Mouse (Mus musculus): ENCODE results near the gene Vps37b. TPM values are rescaled to one million over a fixed set of nuclear protein-coding genes. Genes with fewer than 3 reads are reported as not detected.

Gene Vps37b
- polyA plus RNA-seq, 1 experiment: 39.3 TPM

DNA sequence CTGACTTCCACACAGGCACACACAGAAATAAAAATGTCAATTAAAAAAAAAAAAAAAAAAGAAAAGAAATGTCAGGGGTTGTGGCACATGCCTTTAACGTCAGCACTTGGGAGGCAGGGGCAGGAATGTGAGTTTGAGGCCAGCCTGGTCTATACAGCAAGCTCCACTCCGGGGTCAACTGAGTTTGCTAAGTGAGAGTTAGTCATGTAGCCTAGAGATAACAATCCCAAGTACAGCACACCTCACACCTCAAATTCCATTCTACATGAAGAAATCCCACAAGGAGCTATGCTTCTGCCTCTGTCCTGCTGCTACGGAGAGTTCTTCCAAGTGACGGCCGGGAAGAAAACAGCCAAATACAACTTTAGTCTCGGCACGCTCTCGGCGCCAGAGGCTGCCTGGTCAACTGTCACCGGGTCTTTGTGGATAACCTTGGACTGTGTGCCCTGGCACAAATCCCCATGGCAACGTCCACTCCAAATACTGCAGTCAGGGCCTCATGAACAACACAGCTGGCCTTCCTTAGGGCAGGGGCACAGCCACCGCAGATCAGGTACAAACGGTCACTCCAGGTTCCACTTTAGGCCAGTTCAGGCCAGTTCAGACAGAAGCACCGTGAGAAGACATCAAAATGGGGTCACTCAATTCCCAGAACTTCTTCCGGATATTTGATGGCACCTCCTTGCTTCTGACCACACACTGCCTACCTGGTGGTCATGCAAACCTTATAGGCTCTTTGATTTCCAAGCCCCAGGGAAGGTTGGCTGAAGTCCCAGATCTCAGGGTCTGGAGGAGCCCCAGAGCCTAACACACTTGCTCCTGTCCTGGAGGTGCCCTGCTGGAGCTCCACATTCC lies 6.3 kb downstream of the Vps37b start:
- TF ChIP-seq CTCF (IDR thresholded peaks at IDR 0.05; ENCODE audit: insufficient read depth, low read length): no peak
- no peak for TF ChIP-seq POLR2A (IDR thresholded peaks at IDR 0.05; ENCODE audit: borderline replicate concordance, extremely low read depth, low read depth, low read length)
- DNase-seq: no peak
- peaks cover 25% of the 10 kb centered on the region for H3K4me1 ChIP-seq (ENCODE audit: control insufficient read depth, insufficient read depth, low read length)
- WGBS: 54% methylated on average over 15 of the region's 15 CpGs
- H3K4me3 ChIP-seq (replicated peaks; ENCODE audit: extremely low read depth, low read depth, low read length): no peak overlapping the region

DNA sequence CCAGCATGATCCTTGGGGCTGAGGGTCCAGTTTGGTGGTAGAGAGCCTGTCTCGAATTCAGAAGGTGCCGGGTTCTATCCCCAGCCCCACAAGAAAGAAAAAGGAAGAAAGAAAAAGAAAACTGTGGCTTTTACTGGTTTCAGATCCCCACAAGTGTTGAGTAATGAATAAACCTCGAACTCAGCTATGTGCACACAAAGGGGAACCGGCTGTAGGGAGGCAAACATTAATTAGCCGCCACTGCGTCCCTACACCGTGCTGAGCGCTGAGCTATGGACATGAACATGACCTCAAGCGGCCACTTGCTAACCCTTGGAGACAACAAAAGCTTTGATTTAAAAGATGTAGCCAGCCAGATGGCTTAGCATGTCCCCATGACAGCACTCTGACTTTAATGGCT lies 6.9 kb downstream of the Vps37b start:
- H3K4me3 ChIP-seq (replicated peaks; ENCODE audit: extremely low read depth, low read depth, low read length): no peak overlapping the region
- no peak for TF ChIP-seq CTCF (IDR thresholded peaks at IDR 0.05; ENCODE audit: insufficient read depth, low read length)
- TF ChIP-seq POLR2A (IDR thresholded peaks at IDR 0.05; ENCODE audit: borderline replicate concordance, extremely low read depth, low read depth, low read length): no peak
- no peak for DNase-seq
- H3K4me1 ChIP-seq (ENCODE audit: control insufficient read depth, insufficient read depth, low read length): peaks cover 31% of the 10 kb centered on the region
- WGBS: 59% methylated on average over 9 of the region's 9 CpGs

DNA sequence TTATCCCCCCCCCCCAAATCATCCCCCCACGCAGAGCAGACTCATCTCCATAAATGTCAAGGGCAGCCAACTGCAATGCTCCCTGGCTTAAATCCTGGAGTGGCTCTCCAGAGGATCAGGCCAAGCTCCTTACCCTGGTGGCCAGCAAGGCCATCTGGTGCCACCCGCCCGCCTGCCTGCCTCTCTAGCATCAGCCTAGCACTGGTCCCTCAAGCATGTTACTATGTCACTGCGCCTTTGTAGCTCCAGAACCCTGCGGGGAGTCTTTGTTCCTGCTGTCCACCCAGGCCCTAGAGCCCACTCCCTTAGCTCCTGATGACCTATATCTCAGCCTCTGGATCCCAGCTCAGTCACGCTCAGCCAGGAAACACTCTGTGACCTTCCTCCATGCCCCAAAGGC lies 7.4 kb downstream of the Vps37b start:
- Histone ChIP-seq H3K4me1 (ENCODE audit: control insufficient read depth, insufficient read depth, low read length) (peaks cover 35% of the 10 kb centered on the region), H3K4me3 (replicated peaks; ENCODE audit: extremely low read depth, low read depth, low read length) (no peak overlapping the region)
- WGBS: 66% methylated on average over 6 of the region's 6 CpGs
- DNase-seq: no peak
- TF ChIP-seq POLR2A (IDR thresholded peaks at IDR 0.05; ENCODE audit: borderline replicate concordance, extremely low read depth, low read depth, low read length): no peak
- no peak for TF ChIP-seq CTCF (IDR thresholded peaks at IDR 0.05; ENCODE audit: insufficient read depth, low read length)

DNA sequence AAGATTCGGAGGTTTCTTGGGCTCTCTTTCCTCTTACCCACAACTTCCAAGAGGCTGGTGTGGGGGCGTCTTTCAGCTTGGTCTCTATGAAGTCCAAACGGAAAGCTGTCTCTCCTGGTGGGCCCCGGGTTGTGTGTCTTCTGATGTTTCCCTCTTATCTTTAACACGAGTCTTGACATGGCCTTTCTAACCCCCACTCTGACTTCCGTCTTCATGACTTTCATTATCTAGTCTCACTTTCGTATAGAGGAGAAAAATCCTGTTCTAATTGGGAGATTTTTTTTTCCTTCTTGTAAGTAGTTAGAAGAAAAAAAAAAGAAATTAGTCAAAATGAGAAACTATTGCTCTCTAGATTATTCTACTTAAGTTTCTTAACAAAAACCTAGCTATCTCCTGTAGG lies 9.7 kb downstream of the Vps37b start:
- H3K4me1 ChIP-seq (ENCODE audit: control insufficient read depth, insufficient read depth, low read length): peaks cover 40% of the 10 kb centered on the region
- DNase-seq: no peak
- H3K4me3 ChIP-seq (replicated peaks; ENCODE audit: extremely low read depth, low read depth, low read length): no peak overlapping the region
- TF ChIP-seq POLR2A (IDR thresholded peaks at IDR 0.05; ENCODE audit: borderline replicate concordance, extremely low read depth, low read depth, low read length): no peak
- no peak for TF ChIP-seq CTCF (IDR thresholded peaks at IDR 0.05; ENCODE audit: insufficient read depth, low read length)
- WGBS: 57% methylated on average over 7 of the region's 7 CpGs

DNA sequence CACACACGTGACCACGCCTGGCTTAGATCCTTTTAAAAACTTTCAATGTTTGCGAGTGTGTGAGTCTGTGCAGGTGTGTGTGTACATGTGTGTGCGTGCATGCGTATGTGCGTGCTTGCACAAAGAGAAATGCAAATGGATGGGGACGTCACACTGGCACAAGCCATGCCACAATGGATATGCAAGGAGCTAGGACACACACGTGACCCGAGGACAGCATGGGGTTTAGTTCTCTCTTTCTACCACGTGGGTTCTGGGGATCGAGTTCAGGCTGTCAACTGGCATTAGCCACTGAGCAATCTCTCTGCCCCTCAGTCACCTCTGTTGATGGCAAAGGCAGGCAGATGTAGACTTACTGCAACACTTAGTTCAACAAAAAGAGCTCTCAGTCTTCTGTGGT lies 10.4 kb downstream of the Vps37b start:
- no peak for DNase-seq
- peaks cover 42% of the 10 kb centered on the region for H3K4me1 ChIP-seq (ENCODE audit: control insufficient read depth, insufficient read depth, low read length)
- TF ChIP-seq POLR2A (IDR thresholded peaks at IDR 0.05; ENCODE audit: borderline replicate concordance, extremely low read depth, low read depth, low read length) (no peak), CTCF (IDR thresholded peaks at IDR 0.05; ENCODE audit: insufficient read depth, low read length) (no peak)
- no peak overlapping the region for H3K4me3 ChIP-seq (replicated peaks; ENCODE audit: extremely low read depth, low read depth, low read length)
- 63% methylated on average over 11 of the region's 11 CpGs for WGBS

DNA sequence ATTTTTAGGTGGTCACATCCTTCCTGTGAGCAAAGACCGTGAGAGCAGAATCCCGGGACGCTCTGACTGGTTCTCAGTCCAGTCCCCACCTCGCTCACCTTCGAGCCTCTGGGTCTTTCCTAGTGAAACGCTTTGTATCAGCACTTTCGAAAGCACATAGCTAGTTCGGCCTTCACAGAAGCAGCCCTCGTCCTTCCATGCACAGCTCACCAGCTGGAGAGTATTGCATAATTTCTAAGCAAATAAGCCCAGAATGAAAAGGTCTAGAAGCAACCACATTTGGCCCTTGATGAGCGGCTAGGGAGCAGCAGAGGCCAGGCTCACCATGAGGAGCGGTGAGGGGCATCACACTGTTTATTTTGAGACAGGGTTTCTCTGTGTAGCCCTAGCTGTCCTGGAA lies 10.9 kb downstream of the Vps37b start:
- 62% methylated on average over 11 of the region's 11 CpGs for WGBS
- H3K4me3 ChIP-seq (replicated peaks; ENCODE audit: extremely low read depth, low read depth, low read length): no peak overlapping the region
- DNase-seq: no peak
- TF ChIP-seq POLR2A (IDR thresholded peaks at IDR 0.05; ENCODE audit: borderline replicate concordance, extremely low read depth, low read depth, low read length) (no peak), CTCF (IDR thresholded peaks at IDR 0.05; ENCODE audit: insufficient read depth, low read length) (no peak)
- H3K4me1 ChIP-seq (ENCODE audit: control insufficient read depth, insufficient read depth, low read length): peaks cover 43% of the 10 kb centered on the region

DNA sequence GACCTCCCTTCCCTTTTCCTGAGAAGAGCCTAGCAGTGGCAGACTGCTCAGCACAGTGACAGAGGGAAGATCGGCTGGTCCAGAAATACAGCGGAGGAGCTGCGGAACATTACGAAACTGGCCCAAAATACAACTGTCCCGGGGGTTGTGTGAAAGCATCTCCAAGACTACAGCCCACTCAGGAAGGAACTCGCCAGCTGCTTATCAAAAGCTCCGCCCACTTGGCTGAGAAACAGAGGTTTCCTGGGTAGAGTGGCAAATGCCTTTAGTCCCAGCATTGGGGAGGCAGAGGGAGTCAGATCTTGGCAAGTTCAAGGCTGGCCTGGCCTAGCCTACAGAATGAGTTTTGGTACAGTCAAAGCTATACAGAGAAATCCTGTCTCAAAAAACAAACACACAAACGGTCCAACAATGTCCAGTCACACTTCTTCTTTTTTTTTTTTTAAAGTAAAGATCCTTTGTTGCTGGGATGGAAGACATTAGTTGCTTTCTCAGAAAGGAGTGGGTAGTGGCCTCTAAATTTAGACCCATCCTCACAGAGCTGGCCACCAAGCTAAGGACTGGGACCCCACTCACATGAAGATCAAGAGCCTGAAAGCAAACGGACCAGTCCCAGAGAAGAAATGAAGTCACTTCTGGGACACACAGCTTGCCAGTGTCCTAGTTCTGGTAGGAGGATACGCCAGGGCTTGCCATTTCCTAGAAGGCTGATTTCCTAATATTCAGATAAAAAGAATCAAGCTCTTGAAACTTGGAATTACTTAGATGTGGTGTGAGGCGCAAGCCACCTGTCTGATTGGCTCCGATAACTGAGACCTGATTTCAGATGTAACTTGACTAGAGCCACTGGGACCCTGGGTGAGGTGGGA lies 12.5 kb downstream of the Vps37b start:
- no peak for TF ChIP-seq POLR2A (IDR thresholded peaks at IDR 0.05; ENCODE audit: borderline replicate concordance, extremely low read depth, low read depth, low read length)
- TF ChIP-seq CTCF (IDR thresholded peaks at IDR 0.05; ENCODE audit: insufficient read depth, low read length): no peak
- H3K4me1 ChIP-seq (ENCODE audit: control insufficient read depth, insufficient read depth, low read length): peaks cover 38% of the 10 kb centered on the region
- peak; percentile 64 for DNase-seq
- H3K4me3 ChIP-seq (replicated peaks; ENCODE audit: extremely low read depth, low read depth, low read length): no peak overlapping the region
- WGBS: 25% methylated on average over 12 of the region's 12 CpGs

DNA sequence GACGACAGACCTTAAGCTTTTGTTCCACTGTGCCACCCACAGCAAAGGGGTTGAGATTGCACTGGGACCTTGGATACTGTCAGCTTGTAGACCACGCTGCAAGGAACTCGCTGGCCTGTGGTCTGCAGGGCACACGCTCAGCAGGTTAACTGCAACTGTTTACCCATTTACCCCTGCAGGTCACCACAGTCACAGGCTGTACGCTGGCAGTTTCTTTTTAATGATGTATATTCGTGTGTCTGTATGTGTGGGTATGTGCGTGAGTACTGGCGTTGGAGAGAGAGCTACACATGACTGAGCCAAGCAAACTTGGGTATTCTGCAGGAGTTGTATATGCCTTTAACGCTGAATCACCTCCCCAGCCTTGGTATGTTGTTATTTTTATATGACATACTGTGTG lies 13.4 kb downstream of the Vps37b start:
- H3K4me3 ChIP-seq (replicated peaks; ENCODE audit: extremely low read depth, low read depth, low read length): no peak overlapping the region
- no peak for DNase-seq
- 71% methylated on average over 9 of the region's 9 CpGs for WGBS
- TF ChIP-seq POLR2A (IDR thresholded peaks at IDR 0.05; ENCODE audit: borderline replicate concordance, extremely low read depth, low read depth, low read length): no peak
- TF ChIP-seq CTCF (IDR thresholded peaks at IDR 0.05; ENCODE audit: insufficient read depth, low read length): no peak
- H3K4me1 ChIP-seq (ENCODE audit: control insufficient read depth, insufficient read depth, low read length): peaks cover 43% of the 10 kb centered on the region

DNA sequence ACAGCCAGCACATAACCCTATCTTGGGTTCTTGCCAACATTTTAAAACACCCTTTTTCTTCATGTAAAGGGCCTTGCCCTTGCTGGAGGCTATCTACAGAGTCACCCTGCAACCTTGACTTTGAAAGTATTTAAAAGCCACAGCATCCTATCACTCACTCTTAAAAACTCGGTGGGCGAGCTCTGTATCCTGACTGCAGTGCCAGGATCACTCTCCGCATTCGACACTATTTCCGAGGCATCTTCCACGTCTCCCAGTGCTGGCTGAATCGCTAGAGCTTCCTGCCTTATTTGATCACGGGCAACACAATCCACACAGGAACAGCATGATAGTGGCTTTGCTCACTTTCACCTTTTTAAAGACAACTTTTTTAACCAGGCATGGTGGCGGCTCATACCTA lies 14.1 kb downstream of the Vps37b start:
- Histone ChIP-seq H3K4me3 (replicated peaks; ENCODE audit: extremely low read depth, low read depth, low read length) (no peak overlapping the region), H3K4me1 (ENCODE audit: control insufficient read depth, insufficient read depth, low read length) (peaks cover 43% of the 10 kb centered on the region)
- 55% methylated on average over 9 of the region's 9 CpGs for WGBS
- DNase-seq: no peak
- TF ChIP-seq POLR2A (IDR thresholded peaks at IDR 0.05; ENCODE audit: borderline replicate concordance, extremely low read depth, low read depth, low read length) (no peak), CTCF (IDR thresholded peaks at IDR 0.05; ENCODE audit: insufficient read depth, low read length) (no peak)

Measured in lung, adult 2 months (tissue).